Mouse (Mus musculus) MEL (cell line): ENCODE data around the gene Coro7. TPM values are rescaled to one million over a fixed set of nuclear protein-coding genes. Genes with fewer than 3 reads are reported as not detected.

Source experiments
- DNase-seq: peaks from one replicate; pipeline ENCODE4 v3.0.0; 2011; ENCODE audit warnings: low read depth, low spot score
- H3K27ac ChIP-seq: 2 replicates; pipeline ENCODE4 v1.5.1; 2012; ENCODE audit warnings: low read depth, mild to moderate bottlenecking, control low read depth, low read length, moderate library complexity; ENCODE audit not compliant: control insufficient read depth
- H3K27me3 ChIP-seq, 2 experiments: fragments of 150-350 bp in 1 of 2; sonication (generic) in 1 of 2; 2 replicates each; pipeline ENCODE4 v1.6.1; 2012; ENCODE audit warnings: low read length in 2 of 2, mild to moderate bottlenecking in 2 of 2, improper control_type of control experiment in 1 of 2, moderate library complexity in 1 of 2; ENCODE audit not compliant: insufficient read depth in 2 of 2, control insufficient read depth in 1 of 2
- H3K36me3 ChIP-seq, 2 experiments: 2 replicates each; pipeline ENCODE4 v1.6.1; 2012 to 2014; ENCODE audit warnings: low read length in 2 of 2, improper control_type of control experiment in 1 of 2, inconsistent platforms in 1 of 2, mild to moderate bottlenecking in 1 of 2; ENCODE audit not compliant: insufficient read depth in 2 of 2, control insufficient read depth in 1 of 2
- H3K4me1 ChIP-seq, 2 experiments: fragments of 150-350 bp in 1 of 2; sonication (generic) in 1 of 2; 2 replicates each; pipeline ENCODE4 v1.6.1; 2012; ENCODE audit warnings: low read length in 2 of 2, improper control_type of control experiment in 1 of 2, mild to moderate bottlenecking in 1 of 2; ENCODE audit not compliant: insufficient read depth in 2 of 2, control insufficient read depth in 1 of 2
- H3K4me3 ChIP-seq, 2 experiments: fragments of 150-350 bp in 1 of 2; sonication (generic) in 1 of 2; 2 replicates each; pipeline ENCODE4 v1.5.1; 2012; ENCODE audit warnings: low read depth in 2 of 2, low read length in 2 of 2, mild to moderate bottlenecking in 2 of 2, moderate library complexity in 2 of 2, control low read depth in 1 of 2, improper control_type of control experiment in 1 of 2; ENCODE audit not compliant: control insufficient read depth in 1 of 2, insufficient read depth in 1 of 2
- H3K79me2 ChIP-seq: 2 replicates; pipeline ENCODE4 v1.6.1; 2012; ENCODE audit warnings: mild to moderate bottlenecking, low read length, moderate library complexity; ENCODE audit not compliant: control insufficient read depth, poor library complexity, insufficient read depth
- H3K9ac ChIP-seq: 2 replicates; pipeline ENCODE4 v1.6.1; 2012; ENCODE audit warnings: low read depth, mild to moderate bottlenecking, control low read depth, low read length, moderate library complexity; ENCODE audit not compliant: control insufficient read depth, poor library complexity, severe bottlenecking
- H3K9me3 ChIP-seq: fragments of 150-350 bp; sonication (generic); replicated peaks from 2 replicates; pipeline ENCODE4 v1.6.1; 2012; ENCODE audit warnings: mild to moderate bottlenecking, low read length, improper control_type of control experiment, moderate library complexity; ENCODE audit not compliant: insufficient read depth
- BHLHE40 ChIP-seq: IDR thresholded peaks from 2 replicates; pipeline ENCODE4 v1.6.1; 2012; ENCODE audit warnings: low read depth, mild to moderate bottlenecking, inconsistent platforms, low read length, improper control_type of control experiment, borderline replicate concordance
- CHD2 ChIP-seq: IDR thresholded peaks from 2 replicates; pipeline ENCODE4 v1.6.1; 2011; ENCODE audit warnings: low read length, improper control_type of control experiment
- E2F4 ChIP-seq: IDR thresholded peaks from 2 replicates; pipeline ENCODE4 v1.6.1; 2011; ENCODE audit warnings: low read depth, low read length, improper control_type of control experiment, borderline replicate concordance
- ELF1 ChIP-seq: IDR thresholded peaks from 2 replicates; pipeline ENCODE4 v1.6.1; 2014; ENCODE audit warnings: low read depth, mild to moderate bottlenecking, inconsistent platforms, low read length, improper control_type of control experiment, moderate library complexity
- EP300 ChIP-seq, 2 experiments: IDR thresholded peaks; 2 replicates each; pipeline ENCODE4 v1.6.1; 2011; ENCODE audit warnings: improper control_type of control experiment in 2 of 2, low read length in 2 of 2, low read depth in 1 of 2, mild to moderate bottlenecking in 1 of 2
- ETS1 ChIP-seq: IDR thresholded peaks from 2 replicates; pipeline ENCODE4 v1.6.1; 2012; ENCODE audit warnings: low read depth, mild to moderate bottlenecking, inconsistent platforms, low read length, improper control_type of control experiment, moderate library complexity
- GABPA ChIP-seq: IDR thresholded peaks from 2 replicates; pipeline ENCODE4 v1.6.1; 2012; ENCODE audit warnings: low read depth, mild to moderate bottlenecking, inconsistent platforms, low read length, improper control_type of control experiment, moderate library complexity
- HCFC1 ChIP-seq: IDR thresholded peaks from 2 replicates; pipeline ENCODE4 v1.6.1; 2012; ENCODE audit warnings: low read depth, mild to moderate bottlenecking, inconsistent platforms, low read length, improper control_type of control experiment, moderate library complexity
- JUND ChIP-seq: IDR thresholded peaks from 2 replicates; pipeline ENCODE4 v1.6.1; 2011; ENCODE audit warnings: low read depth, mild to moderate bottlenecking, improper control_type of control experiment, low read length
- KAT2A ChIP-seq: conservative IDR thresholded peaks from 2 replicates; pipeline ENCODE4 v1.6.1; 2012; ENCODE audit warnings: low read depth, low read length, improper control_type of control experiment, inconsistent platforms
- MAX ChIP-seq: IDR thresholded peaks from 2 replicates; pipeline ENCODE4 v1.6.1; 2011; ENCODE audit warnings: low read length, improper control_type of control experiment
- MAZ ChIP-seq: IDR thresholded peaks from 2 replicates; pipeline ENCODE4 v1.6.1; 2012; ENCODE audit warnings: low read depth, mild to moderate bottlenecking, inconsistent platforms, low read length, improper control_type of control experiment
- MEF2A ChIP-seq: IDR thresholded peaks from 2 replicates; pipeline ENCODE4 v1.6.1; 2014; ENCODE audit warnings: low read depth, mild to moderate bottlenecking, inconsistent platforms, low read length, improper control_type of control experiment; ENCODE audit not compliant: poor library complexity, insufficient replicate concordance, severe bottlenecking; ENCODE audit errors: extremely low read depth
- MXI1 ChIP-seq: IDR thresholded peaks from 2 replicates; pipeline ENCODE4 v1.6.1; 2011; ENCODE audit warnings: mild to moderate bottlenecking, low read depth, low read length, improper control_type of control experiment
- MYC ChIP-seq: IDR thresholded peaks from 2 replicates; pipeline ENCODE4 v1.6.1; 2011; ENCODE audit warnings: low read depth, mild to moderate bottlenecking, low read length, improper control_type of control experiment, moderate library complexity
- NRF1 ChIP-seq: IDR thresholded peaks from 2 replicates; pipeline ENCODE4 v1.6.1; 2014; ENCODE audit warnings: low read depth, mild to moderate bottlenecking, inconsistent platforms, low read length, improper control_type of control experiment, moderate library complexity; ENCODE audit not compliant: poor library complexity, insufficient read depth, severe bottlenecking
- POLR2AphosphoS2 ChIP-seq: IDR thresholded peaks from 2 replicates; pipeline ENCODE4 v1.6.1; 2011; ENCODE audit warnings: low read length, improper control_type of control experiment
- POLR2AphosphoS5 ChIP-seq: IDR thresholded peaks from 2 replicates; pipeline ENCODE4 v1.6.1; 2012; ENCODE audit warnings: low read depth, borderline replicate concordance, mild to moderate bottlenecking, inconsistent platforms, low read length, moderate library complexity, mixed read lengths
- RAD21 ChIP-seq: IDR thresholded peaks from 2 replicates; pipeline ENCODE4 v1.6.1; 2011; ENCODE audit warnings: mild to moderate bottlenecking, low read depth, low read length, improper control_type of control experiment
- SIN3A ChIP-seq: IDR thresholded peaks from 2 replicates; pipeline ENCODE4 v1.6.1; 2012; ENCODE audit warnings: low read length, improper control_type of control experiment, inconsistent platforms
- TAL1 ChIP-seq: IDR thresholded peaks from 2 replicates; pipeline ENCODE4 v1.6.1; 2012; ENCODE audit warnings: mild to moderate bottlenecking, inconsistent platforms, low read length, moderate library complexity, mixed read lengths
- TBP ChIP-seq: IDR thresholded peaks from 2 replicates; pipeline ENCODE4 v1.8.0; 2011; ENCODE audit warnings: low read depth, low read length, improper control_type of control experiment
- UBTF ChIP-seq: IDR thresholded peaks from 2 replicates; pipeline ENCODE4 v1.6.1; 2012; ENCODE audit warnings: low read depth, mild to moderate bottlenecking, inconsistent platforms, low read length, improper control_type of control experiment, moderate library complexity, borderline replicate concordance; ENCODE audit not compliant: insufficient read depth
- USF1 ChIP-seq: IDR thresholded peaks from 2 replicates; pipeline ENCODE4 v1.6.1; 2014; ENCODE audit warnings: low read depth, mild to moderate bottlenecking, inconsistent platforms, low read length, improper control_type of control experiment, moderate library complexity
- USF2 ChIP-seq, 2 experiments: IDR thresholded peaks; 2 replicates each; pipeline ENCODE4 v1.6.1; 2011 to 2012; ENCODE audit warnings: improper control_type of control experiment in 2 of 2, low read length in 2 of 2, borderline replicate concordance in 1 of 2, inconsistent platforms in 1 of 2, low read depth in 1 of 2, mild to moderate bottlenecking in 1 of 2; ENCODE audit not compliant: insufficient read depth in 1 of 2
- ZC3H11A ChIP-seq: IDR thresholded peaks from 2 replicates; pipeline ENCODE4 v1.6.1; 2012; ENCODE audit warnings: low read depth, mild to moderate bottlenecking, inconsistent platforms, low read length, improper control_type of control experiment
- ZKSCAN1 ChIP-seq: IDR thresholded peaks from 2 replicates; pipeline ENCODE4 v1.6.1; 2012; ENCODE audit warnings: low read depth, mild to moderate bottlenecking, inconsistent platforms, low read length, improper control_type of control experiment, moderate library complexity
- ZMIZ1 ChIP-seq: IDR thresholded peaks from 2 replicates; pipeline ENCODE4 v1.6.1; 2012; ENCODE audit warnings: low read depth, mild to moderate bottlenecking, inconsistent platforms, low read length, improper control_type of control experiment, moderate library complexity
- ZNF384 ChIP-seq: IDR thresholded peaks from 2 replicates; pipeline ENCODE4 v1.6.1; 2012; ENCODE audit warnings: low read depth, mild to moderate bottlenecking, inconsistent platforms, low read length, improper control_type of control experiment
- polyA plus RNA-seq, 2 experiments: library from polyadenylated mRNA; stranded (reverse) in 1 of 2; unstranded in 1 of 2; fragments of >175 nt in 1 of 2; fragments of >200 nt in 1 of 2; gene quantifications; 2 replicates each; pipeline versions ENCODE4 v1.2.1 to v1.2.4; 2012; ENCODE audit warnings: low replicate concordance in 2 of 2, low read depth in 1 of 2; ENCODE audit not compliant: insufficient read length in 2 of 2, insufficient read depth in 1 of 2, missing spikeins in 1 of 2
- total RNA-seq: library from RNA; depleted of rRNA; stranded (reverse); fragments of 300-350 nt; gene quantifications from 2 replicates; pipeline ENCODE4 v1.2.3, GENCODE M21; 2012

The Coro7 gene
- total and polyA plus RNA-seq, 3 experiments = 9.8 to 38.3 TPM; not detected in 1

GRCm38 (mm10) chr16:4684457-4684791 lies 4.8 kb upstream of the Coro7 start:
- no peak for DNase-seq
- H3K4me1 ChIP-seq = peaks cover 0 to 11% of the 10 kb centered on the region in 2 experiments; a peak in 3 of 4 replicates
- no peaks in the 10 kb centered on the region for H3K9me3 ChIP-seq

GRCm38 (mm10) chr16:4683581-4684456 lies 4.2 kb upstream of the Coro7 start:
- Histone ChIP-seq H3K4me1 (peaks cover 0 to 11% of the 10 kb centered on the region in 2 experiments; a peak in 3 of 4 replicates), H3K9ac (peak overlapping the region; percentile 93), H3K79me2 (peaks cover 31% of the 10 kb centered on the region), H3K36me3 (peaks cover 4 to 32% of the 10 kb centered on the region in 2 experiments), H3K4me3 (peak overlapping the region; percentile 57 to 76), H3K9me3 (no peaks in the 10 kb centered on the region), H3K27me3 (no peaks in the 10 kb centered on the region), H3K27ac (peak overlapping the region; percentile 95)
- peak; percentile 96 for DNase-seq
- no peak for TF ChIP-seq ZC3H11A
- no peak for TF ChIP-seq MEF2A
- peak in 1 of 2 experiments; percentile 30; a peak in 1 of 4 replicates for TF ChIP-seq EP300 (IDR thresholded peaks at IDR 0.05; ENCODE audit: low read depth in 1 of 2, low read length in 2 of 2)
- TF ChIP-seq JUND = no peak
- TF ChIP-seq USF1 = peak; percentile 33; the same call in 1 of the 2 replicates
- TF ChIP-seq NRF1 = peak; percentile 91
- TF ChIP-seq E2F4 = peak; percentile 64; the same call in 1 of the 2 replicates
- no peak for TF ChIP-seq UBTF
- TF ChIP-seq GABPA = no peak
- peak; percentile 79 for TF ChIP-seq ELF1
- peak; percentile 91 for TF ChIP-seq MYC
- peak; percentile 76 for TF ChIP-seq ZMIZ1
- TF ChIP-seq ZNF384 = no peak
- TF ChIP-seq BHLHE40 = no peak
- no peak for TF ChIP-seq USF2 (IDR thresholded peaks at IDR 0.05; ENCODE audit: borderline replicate concordance in 1 of 2, insufficient read depth in 1 of 2, low read depth in 1 of 2, low read length in 2 of 2)
- TF ChIP-seq MXI1 = peak; percentile 87
- TF ChIP-seq POLR2AphosphoS5 = no peak
- no peak for TF ChIP-seq RAD21
- no peak for TF ChIP-seq ZKSCAN1
- no peak for TF ChIP-seq TAL1
- peak; percentile 65 for TF ChIP-seq ETS1
- peak; percentile 94 for TF ChIP-seq POLR2AphosphoS2
- no peak; the same call in 1 of the 2 replicates for TF ChIP-seq CHD2
- peak; percentile 99 for TF ChIP-seq HCFC1
- peak; percentile 59 for TF ChIP-seq KAT2A
- peak; percentile 75; the same call in 1 of the 2 replicates for TF ChIP-seq MAZ
- TF ChIP-seq SIN3A = peak; percentile 87

More at GRCm38 (mm10) chr16:4684457-4684791, 4.8 kb upstream of the Coro7 start:
- peaks cover 7 to 35% of the 10 kb centered on the region in 2 experiments for H3K36me3 ChIP-seq
- TF ChIP-seq MAX (peak; percentile 24; the same call in 1 of the 2 replicates), TBP (no peak)
- TF ChIP-seq, all 39 proteins: peak for 1
- H3K79me2 ChIP-seq = peaks cover 27% of the 10 kb centered on the region
- peak overlapping the region; percentile 57 to 76 for H3K4me3 ChIP-seq
- no peaks in the 10 kb centered on the region for H3K27me3 ChIP-seq
- peak overlapping the region; percentile 75 for H3K27ac ChIP-seq
- peak overlapping the region; percentile 93 for H3K9ac ChIP-seq
